Mouse (Mus musculus): ENCODE data around the gene Pole3. TPM values are rescaled to one million over a fixed set of nuclear protein-coding genes. Genes with fewer than 3 reads are reported as not detected.

Gene Pole3
- polyA plus RNA-seq, 2 experiments: 51.4 to 77.9 TPM

DNA sequence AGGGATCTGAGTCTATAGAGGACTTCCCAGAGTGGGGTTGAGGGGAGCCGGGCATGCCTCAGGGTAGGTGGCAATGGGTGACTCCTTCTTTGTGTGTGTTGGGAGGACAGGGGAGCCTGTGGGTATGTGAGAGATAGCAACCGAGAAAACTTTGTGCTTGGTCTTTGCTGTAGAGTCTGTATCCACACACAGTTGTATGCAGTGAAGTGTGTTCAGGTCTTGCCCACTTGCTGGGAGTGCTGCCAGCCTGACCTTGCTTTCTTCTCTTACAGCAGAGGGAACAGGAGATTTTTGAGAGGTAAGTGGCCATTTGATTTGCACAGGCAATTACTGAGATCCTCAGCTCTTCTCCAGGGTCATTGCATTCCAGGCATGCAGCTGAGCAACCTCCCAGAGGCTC lies 37.0 kb downstream of the Pole3 start:
- no peak for TF ChIP-seq POLR2A (IDR thresholded peaks at IDR 0.05; ENCODE audit: borderline replicate concordance, extremely low read depth, insufficient read depth, insufficient read length)
- no peak for DNase-seq (ENCODE audit: low spot score)
- 79% methylated on average over 2 of the region's 2 CpGs for WGBS

DNA sequence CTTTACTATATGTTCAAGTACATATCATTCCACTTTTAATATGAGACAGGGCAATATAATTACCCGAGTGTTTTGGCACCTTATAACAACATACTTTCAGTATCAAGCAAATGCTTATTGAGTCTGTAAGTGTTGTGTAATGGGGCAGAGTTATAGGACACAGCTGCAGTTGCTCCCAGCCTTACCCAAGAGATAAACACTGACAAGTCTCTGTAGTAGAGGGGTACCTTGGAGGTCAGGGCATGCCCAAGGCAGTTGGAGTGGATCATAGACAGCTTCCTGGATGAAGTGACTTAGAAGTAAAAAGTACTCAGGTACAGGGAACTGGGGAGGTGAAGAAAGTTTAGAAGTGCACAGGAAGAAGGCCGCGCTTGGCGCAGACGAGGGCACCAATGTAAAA lies 37.7 kb downstream of the Pole3 start:
- Histone ChIP-seq H3K27me3 (ENCODE audit: control insufficient read depth, insufficient read depth, low read length) (no peaks in the 10 kb centered on the region), H3K4me1 (ENCODE audit: control insufficient read depth, insufficient read depth, low read length) (no peaks in the 10 kb centered on the region), H3K27ac (replicated peaks; ENCODE audit: low read depth, low read length) (no peak overlapping the region), H3K9ac (ENCODE audit: low read depth, low read length, severe bottlenecking) (no peak overlapping the region), H3K9me3 (ENCODE audit: control insufficient read depth, low read length) (no peaks in the 10 kb centered on the region), H3K4me3 (replicated peaks; ENCODE audit: low read length) (no peak overlapping the region), H3K4me2 (replicated peaks; ENCODE audit: low read depth, low read length, severe bottlenecking) (no peak overlapping the region), H3K36me3 (ENCODE audit: control insufficient read depth, insufficient read depth, low read length) (no peaks in the 10 kb centered on the region)
- WGBS: 90% methylated on average over 5 of the region's 5 CpGs
- TF ChIP-seq POLR2A (IDR thresholded peaks at IDR 0.05; ENCODE audit: borderline replicate concordance, extremely low read depth, insufficient read depth, insufficient read length): no peak
- ATAC-seq (ENCODE audit: low FRiP score, low read depth) (no peak), DNase-seq (ENCODE audit: low spot score) (no peak)

More for the DNA sequence above, 37.0 kb downstream of the Pole3 start:
- Histone ChIP-seq H3K27me3 (ENCODE audit: control insufficient read depth, insufficient read depth, low read length) (no peaks in the 10 kb centered on the region), H3K9ac (ENCODE audit: low read depth, low read length, severe bottlenecking) (no peak overlapping the region), H3K4me2 (replicated peaks; ENCODE audit: low read depth, low read length, severe bottlenecking) (no peak overlapping the region), H3K4me3 (replicated peaks; ENCODE audit: low read length) (no peak overlapping the region), H3K4me1 (ENCODE audit: control insufficient read depth, insufficient read depth, low read length) (no peaks in the 10 kb centered on the region), H3K36me3 (ENCODE audit: control insufficient read depth, insufficient read depth, low read length) (no peaks in the 10 kb centered on the region), H3K27ac (replicated peaks; ENCODE audit: low read depth, low read length) (no peak overlapping the region), H3K9me3 (ENCODE audit: control insufficient read depth, low read length) (no peaks in the 10 kb centered on the region)
- no peak for ATAC-seq (ENCODE audit: low FRiP score, low read depth)

DNA sequence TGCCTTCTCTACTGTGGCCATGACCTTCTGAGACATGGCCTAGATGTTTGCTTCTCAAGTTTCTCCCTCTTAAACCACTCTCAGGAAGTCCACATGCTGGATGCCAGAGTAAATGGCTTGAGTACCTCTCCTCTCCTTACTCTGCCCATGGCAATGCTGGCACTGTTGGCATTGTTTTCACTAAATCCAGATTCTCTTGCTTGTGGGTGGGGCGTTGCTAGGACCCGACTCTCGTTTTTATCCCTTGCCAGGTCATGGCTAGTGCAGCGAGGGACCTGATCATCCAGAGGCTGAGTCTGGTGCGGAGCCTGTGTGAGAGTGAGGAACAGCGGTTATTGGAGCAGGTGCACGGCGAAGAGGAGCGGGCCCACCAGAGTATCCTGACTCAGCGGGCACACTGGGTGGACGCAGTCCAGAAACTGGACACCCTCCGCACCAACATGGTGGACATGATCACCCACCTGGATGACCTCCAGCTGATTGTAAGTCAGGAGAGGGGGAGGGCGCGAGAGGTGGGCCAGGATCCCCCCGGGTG lies 38.6 kb downstream of the Pole3 start:
- Histone ChIP-seq H3K4me2 (replicated peaks; ENCODE audit: low read depth, low read length, severe bottlenecking) (no peak overlapping the region), H3K9ac (ENCODE audit: low read depth, low read length, severe bottlenecking) (no peak overlapping the region), H3K27me3 (ENCODE audit: control insufficient read depth, insufficient read depth, low read length) (0 out of 2 replicates have a peak, but pooled peaks cover 6% of the 10 kb centered on the region), H3K27ac (replicated peaks; ENCODE audit: low read depth, low read length) (no peak overlapping the region), H3K9me3 (ENCODE audit: control insufficient read depth, low read length) (no peaks in the 10 kb centered on the region), H3K4me1 (ENCODE audit: control insufficient read depth, insufficient read depth, low read length) (no peaks in the 10 kb centered on the region), H3K36me3 (ENCODE audit: control insufficient read depth, insufficient read depth, low read length) (no peaks in the 10 kb centered on the region), H3K4me3 (replicated peaks; ENCODE audit: low read length) (no peak overlapping the region)
- DNase-seq (ENCODE audit: low spot score) (no peak), ATAC-seq (ENCODE audit: low FRiP score, low read depth) (no peak)
- 92% methylated on average over 13 of the region's 15 CpGs for WGBS
- TF ChIP-seq POLR2A (IDR thresholded peaks at IDR 0.05; ENCODE audit: borderline replicate concordance, extremely low read depth, insufficient read depth, insufficient read length): no peak

DNA sequence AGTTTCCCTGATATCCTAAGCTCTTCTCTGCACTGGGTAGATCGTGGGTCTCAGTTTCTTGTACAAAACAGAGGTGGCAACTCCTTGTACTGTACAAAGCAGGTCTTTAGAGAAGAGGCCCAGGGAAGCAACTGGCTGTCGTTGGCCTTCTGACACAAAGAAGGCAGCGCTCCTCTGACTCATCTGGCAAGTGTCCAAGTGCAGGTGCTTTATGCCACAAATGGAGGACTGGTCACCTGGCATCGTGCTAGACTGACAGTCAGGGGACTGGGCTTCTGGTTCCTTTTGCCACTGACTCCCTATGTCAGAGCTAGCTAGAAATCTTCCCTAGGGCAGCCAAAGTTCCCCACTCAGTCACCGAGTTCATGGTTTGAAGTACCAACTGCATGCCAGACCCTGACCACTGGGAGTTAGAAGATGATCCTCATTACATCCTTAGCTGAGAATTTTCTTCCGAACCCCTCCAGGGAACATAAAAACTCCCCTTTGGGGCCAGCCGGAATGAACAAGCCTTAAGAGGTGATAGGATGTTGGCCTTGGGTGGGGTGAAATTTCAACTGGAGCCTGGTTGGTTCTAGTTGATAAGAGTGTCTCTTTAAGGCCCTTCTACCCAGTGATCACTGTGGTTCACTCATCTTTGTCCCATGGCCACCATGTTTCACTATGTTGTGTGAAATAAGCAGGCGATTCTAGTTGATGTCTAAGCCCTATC lies 39.3 kb downstream of the Pole3 start:
- WGBS: 85% methylated on average over 8 of the region's 8 CpGs
- no peak for DNase-seq (ENCODE audit: low spot score)
- H3K4me2 ChIP-seq (replicated peaks; ENCODE audit: low read depth, low read length, severe bottlenecking): no peak overlapping the region

DNA sequence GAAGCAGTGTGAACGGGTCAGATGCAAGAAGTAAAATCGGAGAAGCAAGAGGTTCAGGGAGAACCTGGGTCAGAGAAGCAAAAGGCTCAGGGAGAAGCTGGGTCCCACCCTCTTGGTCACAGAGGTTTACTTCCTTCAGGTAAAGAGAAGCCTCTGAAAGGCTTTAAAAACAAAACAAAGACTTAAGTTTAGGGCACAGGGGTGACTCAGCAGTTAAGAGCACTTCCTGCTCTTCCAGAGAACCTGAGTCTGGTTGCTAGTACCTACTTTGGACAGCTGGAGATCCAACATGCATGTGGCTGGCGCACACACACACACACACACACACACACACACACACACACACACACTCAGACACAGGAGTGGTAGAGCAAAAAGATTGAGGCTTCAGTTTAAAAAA lies 39.9 kb downstream of the Pole3 start:
- Histone ChIP-seq H3K9me3 (ENCODE audit: control insufficient read depth, low read length) (no peaks in the 10 kb centered on the region), H3K9ac (ENCODE audit: low read depth, low read length, severe bottlenecking) (no peak overlapping the region), H3K27me3 (ENCODE audit: control insufficient read depth, insufficient read depth, low read length) (peaks cover 10% of the 10 kb centered on the region; the same call in 1 of the 2 replicates), H3K27ac (replicated peaks; ENCODE audit: low read depth, low read length) (no peak overlapping the region), H3K4me3 (replicated peaks; ENCODE audit: low read length) (no peak overlapping the region), H3K36me3 (ENCODE audit: control insufficient read depth, insufficient read depth, low read length) (no peaks in the 10 kb centered on the region), H3K4me2 (replicated peaks; ENCODE audit: low read depth, low read length, severe bottlenecking) (no peak overlapping the region), H3K4me1 (ENCODE audit: control insufficient read depth, insufficient read depth, low read length) (0 out of 2 replicates have a peak, but pooled peaks cover 2% of the 10 kb centered on the region)
- WGBS: 73% methylated on average over 3 of the region's 3 CpGs
- ATAC-seq (ENCODE audit: low FRiP score, low read depth): no peak
- TF ChIP-seq POLR2A (IDR thresholded peaks at IDR 0.05; ENCODE audit: borderline replicate concordance, extremely low read depth, insufficient read depth, insufficient read length): no peak
- no peak for DNase-seq (ENCODE audit: low spot score)

More for the DNA sequence above, 39.3 kb downstream of the Pole3 start:
- Histone ChIP-seq H3K9me3 (ENCODE audit: control insufficient read depth, low read length) (no peaks in the 10 kb centered on the region), H3K27ac (replicated peaks; ENCODE audit: low read depth, low read length) (no peak overlapping the region), H3K4me3 (replicated peaks; ENCODE audit: low read length) (no peak overlapping the region), H3K4me1 (ENCODE audit: control insufficient read depth, insufficient read depth, low read length) (0 out of 2 replicates have a peak, but pooled peaks cover 2% of the 10 kb centered on the region), H3K9ac (ENCODE audit: low read depth, low read length, severe bottlenecking) (no peak overlapping the region), H3K27me3 (ENCODE audit: control insufficient read depth, insufficient read depth, low read length) (0 out of 2 replicates have a peak, but pooled peaks cover 7% of the 10 kb centered on the region), H3K36me3 (ENCODE audit: control insufficient read depth, insufficient read depth, low read length) (no peaks in the 10 kb centered on the region)
- ATAC-seq (ENCODE audit: low FRiP score, low read depth): no peak
- TF ChIP-seq POLR2A (IDR thresholded peaks at IDR 0.05; ENCODE audit: borderline replicate concordance, extremely low read depth, insufficient read depth, insufficient read length): no peak

Data from limb, embryonic 14.5 days (tissue).